Mouse (Mus musculus) lung, postnatal 36 days (tissue): ENCODE results near the gene Olfr1501.
"Not testable (repeated sequence)": the region's sequence is repeated elsewhere in the genome, so short reads cannot be mapped to it uniquely, and the experiment has no call there.

ENCODE experiments used
- DNase-seq: peaks from one replicate; pipeline ENCODE4 v3.0.0; 2022; ENCODE audit warnings: mixed read lengths

The Olfr1501 gene

DNA sequence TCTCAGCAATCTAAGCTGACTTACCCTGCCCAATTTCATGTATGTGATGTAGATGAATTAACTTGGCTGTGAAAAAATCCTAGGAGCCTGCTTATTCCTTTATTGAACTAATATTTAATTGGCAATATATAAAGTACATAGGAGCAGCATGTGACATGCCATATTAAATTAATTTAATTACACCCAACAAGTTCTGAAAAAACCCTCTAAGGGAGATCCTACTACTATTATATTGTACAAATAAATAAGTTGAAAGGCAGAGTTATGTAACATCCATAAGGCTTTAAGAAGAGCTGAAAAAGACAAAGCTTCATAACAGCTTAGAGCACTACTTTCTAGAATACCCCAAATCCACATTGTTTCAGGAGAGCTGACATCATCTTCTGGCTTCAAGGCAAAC lies at the start of gene Olfr1501:
TSS of gene Olfr1501 (minus strand) at position 101 of the 400 bp plus-strand sequence.
- DNase-seq = not testable (repeated sequence)

DNA sequence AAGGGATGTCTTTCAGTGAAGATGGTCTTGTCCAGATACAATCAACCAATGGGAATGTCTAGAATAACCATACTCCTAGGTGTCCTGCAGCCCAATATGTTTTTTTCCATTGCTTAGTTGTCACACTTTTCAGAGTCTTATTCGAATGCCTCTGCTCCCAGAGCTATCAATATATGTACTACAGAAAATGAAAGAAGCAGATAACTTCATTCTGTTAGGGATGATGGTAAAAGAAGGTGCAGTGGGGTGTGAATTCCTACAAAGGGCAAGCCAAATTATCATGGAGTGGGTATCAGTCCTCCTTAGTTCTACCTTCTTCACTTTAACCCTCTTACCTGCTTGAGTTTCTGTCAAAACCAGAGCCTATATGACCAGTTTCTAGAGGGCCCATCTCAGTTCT lies 47.3 kb upstream of the Olfr1501 start, which contains the start of gene Olfr1504:
TSS of gene Olfr1504 (minus strand) at position 101 of the 400 bp plus-strand sequence.
- DNase-seq = no peak

DNA sequence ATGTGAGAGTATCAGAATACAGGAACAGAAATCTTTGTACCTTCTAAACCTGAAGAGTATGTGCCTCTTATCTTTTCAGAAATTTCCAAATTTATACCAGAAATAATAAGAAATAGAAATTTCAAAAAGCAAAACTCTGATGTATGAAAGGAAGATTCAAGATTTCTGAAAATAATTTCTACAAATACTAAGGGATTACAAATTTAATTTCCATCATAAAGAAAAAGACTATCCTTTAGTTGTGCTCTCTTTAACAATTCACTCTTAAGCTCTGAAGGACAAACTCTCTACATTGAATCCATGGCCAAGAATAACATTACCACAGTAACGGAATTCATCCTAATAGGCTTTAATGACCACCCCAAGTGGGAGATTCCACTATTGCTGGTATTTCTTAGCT lies 11.0 kb upstream of the Olfr1501 start, which contains the start of gene Olfr1502:
TSS of gene Olfr1502 (plus strand) at position 301 of the 400 bp plus-strand sequence.
- no peak for DNase-seq

DNA sequence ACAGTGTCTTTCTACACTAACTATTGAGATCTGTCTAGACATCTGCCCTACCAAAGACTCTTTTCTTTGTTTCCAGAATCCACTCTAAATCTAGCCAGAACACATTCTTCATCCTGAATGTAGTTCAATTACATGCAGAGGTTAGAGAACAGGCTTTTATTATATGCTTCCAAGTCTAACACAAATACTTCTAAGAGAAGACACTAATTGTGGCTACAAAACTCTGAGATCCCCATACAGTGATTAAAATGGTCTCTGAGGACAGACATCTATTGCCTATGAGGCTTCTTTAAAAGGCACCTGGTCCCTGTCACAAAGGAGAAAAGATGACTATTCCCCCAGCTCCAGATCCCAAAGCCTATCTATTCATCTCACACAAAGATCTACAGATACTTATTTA lies 20.1 kb downstream of the Olfr1501 start, which contains the start of gene Olfr1500:
TSS of gene Olfr1500 (minus strand) at position 101 of the 400 bp plus-strand sequence.
- DNase-seq = no peak

DNA sequence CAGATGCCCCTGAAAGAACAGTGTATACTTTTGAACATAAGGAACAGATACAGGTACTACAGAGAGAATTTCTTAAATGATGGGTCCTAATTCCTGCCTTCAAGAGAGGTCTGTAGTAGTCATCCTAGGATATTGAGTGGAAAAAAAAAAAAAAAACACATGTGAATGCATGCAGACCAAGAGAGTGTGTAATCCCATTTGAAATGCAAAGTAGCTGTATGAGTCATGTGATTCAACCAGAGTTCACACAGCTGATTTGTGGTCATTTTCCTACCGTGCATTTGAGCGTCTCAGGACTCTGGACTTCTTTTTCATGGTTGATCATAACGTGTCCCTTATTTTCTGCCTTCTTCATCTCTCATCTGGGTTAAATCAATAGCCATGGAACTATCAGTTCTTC lies 22.0 kb downstream of the Olfr1501 start:
- DNase-seq = no peak

DNA sequence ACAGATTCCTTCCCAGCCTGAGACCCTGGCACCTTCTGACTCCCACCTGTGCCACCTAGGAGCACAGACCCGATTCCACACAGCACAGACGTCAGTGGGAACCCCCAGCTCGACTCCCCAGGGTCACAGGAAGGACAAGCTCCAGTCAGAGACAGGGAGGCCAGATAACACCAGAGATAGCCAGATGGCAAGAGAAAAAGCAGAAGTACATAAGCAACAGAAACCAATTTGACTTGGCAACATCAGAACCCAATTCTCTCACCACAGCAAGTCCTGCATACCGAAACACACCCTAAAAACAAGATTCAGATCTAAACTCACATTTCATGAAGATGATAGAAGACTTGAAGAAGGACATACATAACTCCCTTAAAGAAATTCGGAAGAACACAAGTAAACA lies 29.6 kb downstream of the Olfr1501 start:
- no peak for DNase-seq

DNA sequence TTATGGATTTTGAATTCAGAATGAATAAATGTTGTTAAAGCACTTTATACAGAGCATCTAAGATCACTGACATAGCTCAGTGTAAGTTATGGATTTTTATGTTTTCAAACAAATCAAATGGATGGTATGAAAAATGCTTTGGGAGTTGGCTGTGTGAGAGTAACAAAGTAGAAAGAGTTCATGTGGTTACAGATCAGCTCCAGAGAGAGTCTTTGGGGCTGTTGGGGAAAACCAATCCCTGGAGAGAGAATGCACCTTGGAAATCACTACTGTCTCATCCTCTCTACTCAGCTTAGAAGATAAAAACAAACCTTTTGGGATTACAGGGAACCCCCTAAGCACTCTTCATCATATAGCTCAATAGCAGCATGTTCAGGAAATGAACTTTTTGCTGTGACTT lies 31.1 kb downstream of the Olfr1501 start, which contains the start of gene Olfr1499:
TSS of gene Olfr1499 (minus strand) at position 101 of the 400 bp plus-strand sequence.
- DNase-seq = no peak

DNA sequence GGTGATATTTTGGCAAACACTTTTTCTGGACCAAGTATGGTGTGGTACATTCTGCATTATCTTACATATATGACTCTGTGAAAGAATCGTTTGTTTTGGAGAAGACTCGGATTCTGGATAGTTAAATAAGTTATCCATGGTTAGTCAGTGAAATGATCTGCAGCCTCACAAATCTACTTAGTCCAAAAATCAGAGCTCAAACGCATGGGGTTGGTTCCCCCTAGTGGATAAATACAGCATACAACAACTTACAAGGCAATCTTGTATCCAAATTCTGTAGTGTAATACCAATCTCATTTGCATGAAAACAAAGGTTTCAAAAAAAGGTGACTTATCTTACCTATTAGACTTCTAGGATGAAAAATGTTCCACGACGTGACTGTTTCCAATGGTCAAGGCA lies 31.7 kb downstream of the Olfr1501 start:
- DNase-seq = no peak

DNA sequence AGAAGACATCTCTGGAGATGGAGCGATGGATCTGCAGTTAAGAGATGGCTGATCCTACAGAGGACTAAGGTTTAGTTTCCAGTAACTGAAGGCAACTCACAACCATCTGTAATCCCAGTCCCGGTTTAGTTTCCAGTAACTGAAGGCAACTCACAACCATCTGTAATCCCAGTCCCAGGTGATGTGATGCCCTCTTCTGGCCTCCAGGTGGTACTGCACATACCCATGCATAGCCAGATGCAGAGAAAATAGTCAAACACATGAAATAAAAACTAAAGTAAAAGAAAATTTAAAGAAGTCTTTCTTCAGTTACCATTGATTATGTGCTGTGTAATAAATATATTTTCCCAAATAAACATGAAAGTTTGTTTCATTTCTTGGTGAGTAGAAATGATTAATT lies 37.7 kb downstream of the Olfr1501 start:
- no peak for DNase-seq

DNA sequence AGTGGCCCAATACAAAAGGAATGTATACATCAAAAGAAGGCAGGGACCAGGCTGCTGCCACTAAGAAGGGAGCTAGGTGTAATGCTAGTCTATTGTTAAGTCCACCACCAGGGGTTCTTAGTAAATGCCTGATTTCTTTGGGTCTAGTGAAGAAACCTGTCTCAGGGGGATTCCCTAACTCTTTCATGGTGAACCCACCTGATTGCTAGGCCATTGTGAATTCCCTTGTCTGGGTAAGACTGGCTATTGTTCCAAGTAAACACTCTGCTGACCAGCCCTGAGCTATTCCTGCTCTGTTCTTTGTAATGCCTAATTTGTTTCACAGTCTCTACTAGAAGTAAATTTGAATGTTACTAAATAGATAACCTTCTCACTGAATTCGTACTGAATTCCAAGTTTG lies 45.0 kb downstream of the Olfr1501 start:
- DNase-seq = not testable (repeated sequence)

DNA sequence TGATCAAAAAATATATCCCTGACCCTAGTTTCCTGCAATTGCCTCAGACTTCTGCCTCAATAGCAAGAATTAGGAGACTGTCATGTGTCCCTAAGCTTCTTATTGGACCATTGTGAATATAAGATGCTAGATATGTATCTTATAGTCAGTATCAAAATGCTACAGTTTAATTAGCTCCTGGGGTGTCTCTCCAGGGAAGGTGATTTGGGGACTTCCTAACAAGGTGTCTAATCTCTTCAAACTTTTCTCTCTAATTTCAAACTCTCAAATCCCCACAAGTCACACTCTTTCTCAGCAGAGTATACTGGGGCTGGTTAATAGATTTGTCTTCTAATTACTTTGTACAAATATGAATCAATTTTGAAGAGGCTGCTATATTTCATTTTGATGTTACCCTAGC lies 52.4 kb downstream of the Olfr1501 start, which contains the start of gene Olfr1497:
TSS of gene Olfr1497 (minus strand) at position 101 of the 400 bp plus-strand sequence.
- no peak for DNase-seq
